Mouse (Mus musculus) midbrain, embryonic 14.5 days (tissue): ENCODE results near the gene Flt1. TPM values are rescaled to one million over a fixed set of nuclear protein-coding genes. Genes with fewer than 3 reads are reported as not detected.
A peak's percentile ranks its signal among the peaks of the same experiment; 100 is the strongest.

Experiments used
- ATAC-seq: fragments of 200-750 bp; cut with Nextera tagmentation; 2 replicates; pipeline ENCODE4 v1.8.0; 2017; ENCODE audit warnings: moderate number of reproducible peaks, moderate library complexity; ENCODE audit not compliant: low FRiP score, low TSS enrichment
- DNase-seq: peaks from one replicate; pipeline ENCODE4 v3.0.0-alpha.2; 2015
- H3K27ac ChIP-seq: fragments of 300-500 bp; sonication (generic); replicated peaks from 2 replicates; pipeline ENCODE4 v1.5.1; 2014; ENCODE audit warnings: mild to moderate bottlenecking, low read depth, low read length, moderate library complexity
- H3K27me3 ChIP-seq: fragments of 300-500 bp; sonication (generic); 2 replicates; pipeline ENCODE4 v1.6.1; 2014; ENCODE audit warnings: low read length, control low read depth, mixed read lengths; ENCODE audit not compliant: control insufficient read depth, insufficient read depth
- H3K36me3 ChIP-seq: fragments of 300-500 bp; sonication (generic); 2 replicates; pipeline ENCODE4 v1.6.1; 2014; ENCODE audit warnings: low read length, control low read depth; ENCODE audit not compliant: control insufficient read depth, insufficient read depth
- H3K4me1 ChIP-seq: fragments of 300-500 bp; sonication (generic); 2 replicates; pipeline ENCODE4 v1.6.1; 2014; ENCODE audit warnings: mild to moderate bottlenecking, antibody characterized with exemption, low read length, control low read depth; ENCODE audit not compliant: control insufficient read depth, insufficient read depth
- H3K4me2 ChIP-seq: fragments of 300-500 bp; sonication (generic); 2 replicates; pipeline ENCODE4 v1.6.1; 2014; ENCODE audit warnings: mild to moderate bottlenecking, low read length, moderate library complexity
- H3K4me3 ChIP-seq: fragments of 300-500 bp; sonication (generic); replicated peaks from 2 replicates; pipeline ENCODE4 v1.5.1; 2014; ENCODE audit warnings: low read depth, low read length
- H3K9ac ChIP-seq: fragments of 300-500 bp; sonication (generic); replicated peaks from 2 replicates; pipeline ENCODE4 v1.6.1; 2014; ENCODE audit warnings: mild to moderate bottlenecking, low read length, moderate library complexity
- H3K9me3 ChIP-seq: fragments of 300-500 bp; sonication (generic); 2 replicates; pipeline ENCODE4 v1.6.1; 2016; ENCODE audit warnings: low read length, control low read depth, mixed read lengths; ENCODE audit not compliant: control insufficient read depth
- WGBS: fragments of 180-500 bp; shearing (Covaris S2); extraction: QIAGEN DNeasy Blood & Tissue Kit; methylation state at CpG from one replicate; pipeline ENCODE4 v1.1.7; 2014; 5-methylcytosine and 5-hydroxymethylcytosine counted together
- polyA plus RNA-seq: library from polyadenylated mRNA; unstranded; fragments of >200 nt; fragmentation: Nextera tagmentation; extraction: Ambion mirVana; gene quantifications from 2 replicates; pipeline ENCODE4 v1.2.1, GENCODE M21; 2014

Flt1 gene
- polyA plus RNA-seq, 1 experiment from 2014 or later = 10.8 TPM

DNA sequence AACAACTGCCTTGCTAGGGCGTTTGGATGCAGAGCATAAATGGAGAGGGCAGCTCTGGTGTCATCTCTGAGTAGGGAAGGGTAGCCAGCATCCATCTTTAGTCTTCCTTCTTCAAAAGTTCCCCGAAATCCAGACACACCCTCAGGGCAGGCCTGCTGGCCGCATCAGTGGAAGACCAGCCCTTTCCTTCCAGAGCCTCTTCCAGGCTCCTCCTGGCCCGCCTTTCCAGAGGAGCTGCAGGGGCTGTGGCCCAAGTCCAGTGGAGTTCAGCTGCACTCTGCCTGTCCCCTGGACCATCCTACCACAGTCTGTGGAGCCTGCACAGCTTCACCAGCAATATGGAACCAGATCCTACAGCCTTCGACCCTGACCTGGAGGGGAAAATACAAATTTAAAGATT, 7.1 kb upstream of the Flt1 start:
- H3K4me3 ChIP-seq = no peak overlapping the region
- H3K27me3 ChIP-seq = peaks cover 8% of the 10 kb centered on the region
- 82% methylated on average over 5 of the region's 5 CpGs for WGBS
- no peak overlapping the region for H3K27ac ChIP-seq
- DNase-seq = no peak
- ATAC-seq = no peak
- no peaks in the 10 kb centered on the region for H3K36me3 ChIP-seq
- no peak overlapping the region for H3K4me2 ChIP-seq
- H3K9me3 ChIP-seq = no peaks in the 10 kb centered on the region
- no peak overlapping the region for H3K9ac ChIP-seq
- no peaks in the 10 kb centered on the region for H3K4me1 ChIP-seq

DNA sequence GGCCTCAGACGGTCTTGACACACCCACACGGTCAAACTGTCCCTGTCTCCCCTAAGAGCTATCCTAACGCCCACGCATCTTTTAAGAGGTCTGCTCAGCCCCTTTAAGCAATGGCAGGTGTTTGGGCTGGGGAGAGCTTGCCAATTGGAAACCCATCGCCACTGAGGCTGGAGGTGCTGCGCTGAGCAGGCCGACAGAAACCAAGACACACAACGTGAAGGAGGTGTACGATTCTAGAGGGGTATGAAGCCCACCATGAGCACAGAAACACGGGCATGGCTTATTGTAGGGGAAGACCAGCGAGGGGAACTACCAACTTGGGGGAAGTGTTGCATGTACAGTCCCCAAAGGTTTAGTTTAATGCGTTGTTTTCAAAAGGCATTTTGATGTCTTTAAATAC, 1.7 kb upstream of the Flt1 start:
- H3K27ac ChIP-seq = no peak overlapping the region
- DNase-seq (no peak), ATAC-seq (no peak)
- no peak overlapping the region for H3K9ac ChIP-seq
- H3K27me3 ChIP-seq = peaks cover 60% of the 10 kb centered on the region
- WGBS = 10% methylated on average over 12 of the region's 12 CpGs
- no peak overlapping the region for H3K4me2 ChIP-seq
- H3K4me3 ChIP-seq = no peak overlapping the region
- H3K4me1 ChIP-seq = peaks cover 16% of the 10 kb centered on the region; the same call in 1 of the 2 replicates
- no peaks in the 10 kb centered on the region for H3K9me3 ChIP-seq
- H3K36me3 ChIP-seq = no peaks in the 10 kb centered on the region

DNA sequence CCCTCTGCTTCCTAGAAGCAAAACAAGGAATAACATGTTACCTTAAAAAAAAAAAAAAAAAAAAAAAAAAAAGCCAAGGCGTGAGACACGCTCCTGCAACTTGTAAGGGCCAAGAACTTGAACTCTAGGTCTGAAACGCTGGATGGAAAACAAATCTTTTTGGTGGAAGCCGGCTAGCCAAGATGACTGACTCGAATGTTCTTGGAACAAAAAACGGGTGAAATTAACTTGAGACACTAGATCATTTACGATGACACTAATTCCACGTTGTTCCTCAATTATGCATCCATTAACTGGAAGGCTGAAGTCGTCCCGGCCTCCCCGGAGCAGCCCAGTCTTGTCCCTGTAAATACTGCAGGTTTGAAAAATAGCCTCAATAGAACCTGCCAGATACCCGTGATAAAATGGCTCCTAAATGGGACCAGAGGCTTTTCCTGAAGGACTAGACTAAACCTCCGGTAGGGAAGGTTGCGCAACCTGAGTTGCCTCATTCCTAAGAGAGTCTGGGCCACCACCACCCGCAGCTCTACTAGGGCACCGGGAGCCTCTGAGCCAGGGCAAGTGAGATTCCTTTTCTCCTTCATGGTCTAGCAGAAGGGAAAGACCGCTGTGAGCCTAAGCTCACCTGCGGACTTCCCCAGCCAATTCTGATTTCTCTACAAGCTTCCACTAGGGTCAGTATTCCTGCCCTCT, 1.0 kb upstream of the Flt1 start:
- no peak overlapping the region for H3K27ac ChIP-seq
- no peaks in the 10 kb centered on the region for H3K9me3 ChIP-seq
- H3K4me1 ChIP-seq = peaks cover 16% of the 10 kb centered on the region; the same call in 1 of the 2 replicates
- DNase-seq (peak; percentile 19), ATAC-seq (no peak)
- peaks cover 64% of the 10 kb centered on the region for H3K27me3 ChIP-seq
- 0 out of 2 replicates have a peak overlapping the region, but pooled peaks have one; percentile 3 for H3K4me3 ChIP-seq
- peak overlapping the region; percentile 65 for H3K4me2 ChIP-seq
- no peaks in the 10 kb centered on the region for H3K36me3 ChIP-seq
- no peak overlapping the region for H3K9ac ChIP-seq
- WGBS = 2% methylated on average over 18 of the region's 18 CpGs

DNA sequence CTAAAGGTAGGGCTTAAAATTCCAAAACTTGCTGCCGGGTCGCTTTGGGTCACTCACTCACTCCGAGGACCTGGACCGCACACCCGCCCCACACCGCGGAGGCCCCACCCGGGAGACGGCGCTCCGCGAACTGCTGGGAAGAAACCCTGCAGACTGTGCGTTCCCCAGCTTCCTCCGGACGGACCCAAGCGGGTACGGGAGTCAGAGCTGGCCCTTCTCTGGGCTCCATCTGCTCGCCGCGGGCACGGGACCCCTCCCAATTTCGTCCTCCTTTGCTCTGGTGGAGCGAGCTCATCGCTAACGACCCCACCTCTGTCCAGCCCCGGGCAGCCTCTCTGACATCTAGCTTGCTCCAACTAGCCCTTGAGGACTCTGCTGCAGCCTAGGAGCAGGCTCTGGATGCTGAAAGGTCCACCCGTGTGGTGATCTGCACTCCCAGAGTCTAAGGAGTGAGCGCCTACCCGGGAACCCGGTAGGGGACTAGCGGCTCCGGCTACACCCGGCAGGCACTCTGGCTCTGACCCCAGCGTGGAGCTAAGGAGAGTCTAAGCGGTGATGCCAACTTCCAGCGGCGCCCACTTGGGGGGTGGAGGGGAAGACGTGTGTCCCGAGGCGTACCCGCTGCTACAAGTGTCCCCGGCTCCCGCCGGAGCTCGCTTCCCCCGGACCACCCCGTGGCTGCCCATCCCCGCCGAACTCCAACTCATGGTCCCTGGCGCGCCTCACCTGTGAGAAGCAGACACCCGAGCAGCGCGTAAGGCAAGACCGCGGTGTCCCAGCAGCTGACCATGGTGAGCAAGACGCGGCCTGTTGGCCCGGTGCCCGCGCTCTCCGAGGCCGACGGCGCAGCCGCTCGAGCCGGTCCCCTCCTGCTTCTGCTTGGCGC, 623 bp downstream of the Flt1 start:
- DNase-seq (peak; percentile 73), ATAC-seq (peak; percentile 48)
- peaks cover 16% of the 10 kb centered on the region; the same call in 1 of the 2 replicates for H3K4me1 ChIP-seq
- no peak overlapping the region for H3K27ac ChIP-seq
- no peaks in the 10 kb centered on the region for H3K36me3 ChIP-seq
- peak overlapping the region; percentile 65 for H3K4me2 ChIP-seq
- H3K4me3 ChIP-seq = peak overlapping the region; percentile 37
- peaks cover 81% of the 10 kb centered on the region for H3K27me3 ChIP-seq
- H3K9me3 ChIP-seq = no peaks in the 10 kb centered on the region
- peak overlapping the region; percentile 29 for H3K9ac ChIP-seq
- under 1% methylated on average over 69 of the region's 69 CpGs for WGBS

DNA sequence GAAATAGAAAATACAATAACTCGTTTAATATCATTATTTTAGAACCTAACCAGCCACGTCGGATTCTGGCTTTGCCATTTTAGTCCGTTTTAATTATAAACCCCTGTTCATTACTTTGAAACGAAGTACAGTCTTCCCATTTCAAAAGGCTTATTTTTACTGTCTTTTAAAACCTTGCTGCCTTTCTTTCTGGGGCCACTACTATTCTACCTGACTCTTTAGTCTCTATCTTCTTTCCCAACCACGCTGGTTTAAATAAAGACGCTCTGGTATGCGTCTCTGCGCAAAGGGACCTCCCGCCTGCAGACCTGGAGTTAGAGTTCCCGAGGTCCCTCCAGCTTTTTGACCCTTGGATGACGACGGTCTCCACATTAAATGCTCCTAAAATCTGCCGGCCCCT, 1.4 kb downstream of the Flt1 start:
- H3K9ac ChIP-seq = no peak overlapping the region
- DNase-seq = peak; percentile 30
- 1% methylated on average over 14 of the region's 14 CpGs for WGBS
- no peak for ATAC-seq
- no peaks in the 10 kb centered on the region for H3K9me3 ChIP-seq
- H3K36me3 ChIP-seq = no peaks in the 10 kb centered on the region
- peaks cover 16% of the 10 kb centered on the region; the same call in 1 of the 2 replicates for H3K4me1 ChIP-seq
- no peak overlapping the region for H3K27ac ChIP-seq
- peaks cover 81% of the 10 kb centered on the region for H3K27me3 ChIP-seq
- no peak overlapping the region for H3K4me2 ChIP-seq
- H3K4me3 ChIP-seq = no peak overlapping the region

DNA sequence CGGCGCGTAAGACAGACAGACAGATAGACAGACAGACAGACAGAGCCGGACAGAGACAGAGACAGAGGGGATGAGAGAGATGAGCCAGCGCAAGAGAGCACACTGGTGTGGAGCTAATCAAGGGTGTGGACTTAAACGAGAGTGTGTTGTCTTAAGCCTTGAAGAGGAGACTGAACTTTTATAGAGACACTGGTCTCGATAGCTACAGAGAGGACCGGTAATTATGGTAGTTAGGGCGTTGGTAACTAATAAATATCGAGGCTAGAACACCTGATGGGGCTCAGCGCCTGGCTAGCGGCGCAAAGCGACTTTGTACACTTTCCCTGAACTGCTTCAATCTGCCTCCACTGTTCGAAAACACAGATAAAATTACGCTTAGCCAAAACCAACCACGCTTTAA, 2.0 kb downstream of the Flt1 start:
- ATAC-seq (no peak), DNase-seq (peak; percentile 7)
- no peak overlapping the region for H3K4me2 ChIP-seq
- H3K27ac ChIP-seq = no peak overlapping the region
- H3K4me3 ChIP-seq = no peak overlapping the region
- H3K4me1 ChIP-seq = peaks cover 16% of the 10 kb centered on the region; the same call in 1 of the 2 replicates
- H3K9ac ChIP-seq = no peak overlapping the region
- no peaks in the 10 kb centered on the region for H3K9me3 ChIP-seq
- no peaks in the 10 kb centered on the region for H3K36me3 ChIP-seq
- WGBS = 3% methylated on average over 17 of the region's 17 CpGs
- peaks cover 81% of the 10 kb centered on the region for H3K27me3 ChIP-seq

DNA sequence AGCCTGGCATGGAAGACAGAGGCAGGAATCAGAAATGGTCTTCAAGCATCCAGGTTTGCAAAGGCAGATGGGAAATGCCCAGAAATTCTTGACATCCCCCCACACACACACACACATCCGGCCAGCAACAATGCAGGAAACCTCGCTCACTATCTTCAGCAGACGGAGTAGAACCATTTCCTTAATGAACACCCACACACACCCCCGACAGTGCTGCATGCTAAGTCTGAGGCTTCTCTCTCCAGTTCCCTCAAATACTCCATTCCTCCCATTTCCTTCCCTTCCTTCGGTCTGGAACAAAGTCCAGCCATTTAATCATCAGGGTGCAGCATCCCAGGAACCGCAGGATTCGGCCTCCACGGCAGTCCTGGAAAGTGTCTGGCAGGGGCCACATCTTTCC, 4.4 kb downstream of the Flt1 start:
- Histone ChIP-seq H3K4me2 (no peak overlapping the region), H3K9me3 (no peaks in the 10 kb centered on the region), H3K27ac (no peak overlapping the region), H3K4me1 (peaks cover 16% of the 10 kb centered on the region; the same call in 1 of the 2 replicates), H3K27me3 (peaks cover 59% of the 10 kb centered on the region), H3K9ac (no peak overlapping the region), H3K36me3 (no peaks in the 10 kb centered on the region), H3K4me3 (no peak overlapping the region)
- ATAC-seq (no peak), DNase-seq (no peak)
- WGBS = 23% methylated on average over 8 of the region's 8 CpGs

DNA sequence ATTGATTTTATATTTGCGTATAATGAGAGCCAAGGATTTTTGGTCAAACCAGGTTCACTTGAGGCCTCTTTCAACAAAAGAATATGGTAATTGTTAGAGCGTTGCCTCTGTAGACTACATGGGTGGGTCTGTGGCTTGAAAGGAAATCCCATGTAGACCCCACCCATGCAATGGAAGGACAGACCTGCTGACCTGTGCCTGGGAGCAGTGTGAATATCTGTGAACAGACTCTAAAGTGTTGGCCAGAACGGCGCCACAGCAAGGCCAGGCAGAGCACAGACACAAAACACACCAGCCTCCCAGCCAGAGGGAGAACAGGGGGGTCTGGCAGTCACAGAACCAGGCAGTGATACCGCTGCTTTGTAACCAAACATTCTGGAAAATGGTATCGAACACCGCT, 7.5 kb downstream of the Flt1 start:
- Histone ChIP-seq H3K4me3 (no peak overlapping the region), H3K9ac (no peak overlapping the region), H3K36me3 (no peaks in the 10 kb centered on the region), H3K27ac (no peak overlapping the region), H3K4me2 (no peak overlapping the region), H3K27me3 (peaks cover 28% of the 10 kb centered on the region), H3K4me1 (no peaks in the 10 kb centered on the region), H3K9me3 (no peaks in the 10 kb centered on the region)
- no peak for ATAC-seq
- 84% methylated on average over 7 of the region's 7 CpGs for WGBS
- no peak for DNase-seq
